Mouse (Mus musculus): ENCODE measurements at regions not wholly inside any gene's neighbourhood (a gene's known extent, or its start where the extent isn't known, plus 50 kb on each side); places are given as distances from the start of the nearest gene placed in this dataset.
A peak's percentile ranks its signal among the peaks of the same experiment; 100 is the strongest.

GRCm38 (mm10) chr12:106572956-106573355 is 562.9 kb downstream of the Vrk1 start:
- H3K36me3 ChIP-seq (replicated peaks): no peaks in the 10 kb centered on the region
- no peaks in the 10 kb centered on the region for H3K27me3 ChIP-seq
- no peaks in the 10 kb centered on the region for H3K9me3 ChIP-seq
- no peaks in the 10 kb centered on the region for H3K4me1 ChIP-seq
- 87% methylated on average over 5 of the region's 5 CpGs for WGBS
- no peak for ATAC-seq (ENCODE audit: low FRiP score)
- no peak overlapping the region for H3K9ac ChIP-seq
- no peak overlapping the region for H3K4me2 ChIP-seq
- no peak overlapping the region for H3K27ac ChIP-seq
- H3K4me3 ChIP-seq (replicated peaks): no peak overlapping the region

- Histone ChIP-seq H3K36me3 (replicated peaks) (no peaks in the 10 kb centered on the region), H3K9me3 (no peaks in the 10 kb centered on the region), H3K4me2 (no peak overlapping the region), H3K27ac (no peak overlapping the region), H3K4me1 (no peaks in the 10 kb centered on the region), H3K27me3 (no peaks in the 10 kb centered on the region), H3K9ac (no peak overlapping the region), H3K4me3 (replicated peaks) (no peak overlapping the region)
- ATAC-seq (ENCODE audit: low FRiP score): no peak
- 84% methylated on average over 9 of the region's 9 CpGs for WGBS
These were observed 572.7 kb downstream of the Vrk1 start for GRCm38 (mm10) chr12:106582760-106583159.

GRCm38 (mm10) chr12:106585626-106586025 is 575.6 kb downstream of the Vrk1 start:
- Histone ChIP-seq H3K4me1 (no peaks in the 10 kb centered on the region), H3K9ac (no peak overlapping the region), H3K27me3 (no peaks in the 10 kb centered on the region), H3K4me3 (replicated peaks) (no peak overlapping the region), H3K9me3 (no peaks in the 10 kb centered on the region), H3K4me2 (no peak overlapping the region), H3K36me3 (replicated peaks) (no peaks in the 10 kb centered on the region), H3K27ac (no peak overlapping the region)
- no peak for ATAC-seq (ENCODE audit: low FRiP score)
- WGBS: 85% methylated on average over 5 of the region's 5 CpGs

GRCm38 (mm10) chr12:106592686-106593085 is 582.7 kb downstream of the Vrk1 start:
- H3K4me3 ChIP-seq (replicated peaks): no peak overlapping the region
- no peak for ATAC-seq (ENCODE audit: low FRiP score)
- H3K27ac ChIP-seq: no peak overlapping the region
- H3K36me3 ChIP-seq (replicated peaks): no peaks in the 10 kb centered on the region
- H3K9ac ChIP-seq: no peak overlapping the region
- no peaks in the 10 kb centered on the region for H3K27me3 ChIP-seq
- no peaks in the 10 kb centered on the region for H3K4me1 ChIP-seq
- H3K4me2 ChIP-seq: no peak overlapping the region
- WGBS: 76% methylated on average over 9 of the region's 9 CpGs
- H3K9me3 ChIP-seq: no peaks in the 10 kb centered on the region

- WGBS: 82% methylated on average over 12 of the region's 12 CpGs
- Histone ChIP-seq H3K27me3 (no peaks in the 10 kb centered on the region), H3K9me3 (no peaks in the 10 kb centered on the region), H3K36me3 (replicated peaks) (no peaks in the 10 kb centered on the region), H3K4me2 (no peak overlapping the region), H3K27ac (no peak overlapping the region), H3K4me3 (replicated peaks) (no peak overlapping the region), H3K4me1 (no peaks in the 10 kb centered on the region), H3K9ac (no peak overlapping the region)
- no peak for ATAC-seq (ENCODE audit: low FRiP score)
These were observed 587.6 kb downstream of the Vrk1 start for GRCm38 (mm10) chr12:106597636-106598035.

GRCm38 (mm10) chr12:106607240-106607639 is 597.2 kb downstream of the Vrk1 start:
- Histone ChIP-seq H3K27ac (no peak overlapping the region), H3K4me3 (replicated peaks) (no peak overlapping the region), H3K36me3 (replicated peaks) (no peaks in the 10 kb centered on the region), H3K9ac (no peak overlapping the region), H3K4me2 (no peak overlapping the region), H3K27me3 (no peaks in the 10 kb centered on the region), H3K9me3 (no peaks in the 10 kb centered on the region), H3K4me1 (peaks cover 7% of the 10 kb centered on the region; the same call in 1 of the 2 replicates)
- no peak for ATAC-seq (ENCODE audit: low FRiP score)

GRCm38 (mm10) chr12:106607655-106608337 is 597.8 kb downstream of the Vrk1 start:
- H3K27me3 ChIP-seq: no peaks in the 10 kb centered on the region
- 0 out of 2 replicates have a peak overlapping the region, but pooled peaks have one; percentile 13 for H3K27ac ChIP-seq
- H3K9ac ChIP-seq: no peak overlapping the region
- no peak overlapping the region for H3K4me2 ChIP-seq
- H3K9me3 ChIP-seq: no peaks in the 10 kb centered on the region
- 56% methylated on average over 11 of the region's 11 CpGs for WGBS
- H3K4me1 ChIP-seq: peaks cover 7% of the 10 kb centered on the region; the same call in 1 of the 2 replicates
- no peak overlapping the region for H3K4me3 ChIP-seq (replicated peaks)
- no peaks in the 10 kb centered on the region for H3K36me3 ChIP-seq (replicated peaks)
- no peak for ATAC-seq (ENCODE audit: low FRiP score)

GRCm38 (mm10) chr12:106618684-106619083 is 608.7 kb downstream of the Vrk1 start:
- Histone ChIP-seq H3K27ac (no peak overlapping the region), H3K36me3 (replicated peaks) (no peaks in the 10 kb centered on the region), H3K4me3 (replicated peaks) (no peak overlapping the region), H3K4me1 (no peaks in the 10 kb centered on the region), H3K9ac (no peak overlapping the region), H3K27me3 (no peaks in the 10 kb centered on the region), H3K4me2 (no peak overlapping the region), H3K9me3 (no peaks in the 10 kb centered on the region)
- no peak for ATAC-seq (ENCODE audit: low FRiP score)
- WGBS: 94% methylated on average over 6 of the region's 6 CpGs

- no peak overlapping the region for H3K27ac ChIP-seq
- no peak overlapping the region for H3K4me3 ChIP-seq (replicated peaks)
- no peaks in the 10 kb centered on the region for H3K27me3 ChIP-seq
- no peak for ATAC-seq (ENCODE audit: low FRiP score)
- no peaks in the 10 kb centered on the region for H3K9me3 ChIP-seq
- H3K4me2 ChIP-seq: no peak overlapping the region
- 55% methylated on average over 15 of the region's 15 CpGs for WGBS
- no peak overlapping the region for H3K9ac ChIP-seq
- H3K36me3 ChIP-seq (replicated peaks): no peaks in the 10 kb centered on the region
- peaks cover 3% of the 10 kb centered on the region; the same call in 1 of the 2 replicates for H3K4me1 ChIP-seq
These were observed 616.8 kb downstream of the Vrk1 start for GRCm38 (mm10) chr12:106626786-106627185.

GRCm38 (mm10) chr12:106632566-106632965 is 622.5 kb downstream of the Vrk1 start:
- WGBS: 86% methylated on average over 7 of the region's 7 CpGs
- Histone ChIP-seq H3K4me2 (no peak overlapping the region), H3K4me1 (no peaks in the 10 kb centered on the region)

GRCm38 (mm10) chr12:106633096-106633495 is 623.1 kb downstream of the Vrk1 start:
- Histone ChIP-seq H3K9ac (no peak overlapping the region), H3K4me3 (replicated peaks) (no peak overlapping the region), H3K27ac (no peak overlapping the region), H3K36me3 (replicated peaks) (no peaks in the 10 kb centered on the region), H3K9me3 (no peaks in the 10 kb centered on the region), H3K4me2 (no peak overlapping the region), H3K4me1 (no peaks in the 10 kb centered on the region), H3K27me3 (no peaks in the 10 kb centered on the region)
- ATAC-seq (ENCODE audit: low FRiP score): no peak
- WGBS: 9% methylated on average over 8 of the region's 8 CpGs

More at GRCm38 (mm10) chr12:106632566-106632965, 622.5 kb downstream of the Vrk1 start:
- no peak overlapping the region for H3K27ac ChIP-seq
- H3K36me3 ChIP-seq (replicated peaks): no peaks in the 10 kb centered on the region
- no peak overlapping the region for H3K9ac ChIP-seq
- no peak overlapping the region for H3K4me3 ChIP-seq (replicated peaks)
- H3K9me3 ChIP-seq: no peaks in the 10 kb centered on the region
- no peaks in the 10 kb centered on the region for H3K27me3 ChIP-seq
- ATAC-seq (ENCODE audit: low FRiP score): no peak

GRCm38 (mm10) chr12:106658317-106658716 is 648.3 kb downstream of the Vrk1 start:
- Histone ChIP-seq H3K4me3 (replicated peaks) (no peak overlapping the region), H3K27me3 (no peaks in the 10 kb centered on the region), H3K36me3 (replicated peaks) (no peaks in the 10 kb centered on the region), H3K4me1 (peaks cover 10% of the 10 kb centered on the region), H3K9ac (no peak overlapping the region), H3K9me3 (no peaks in the 10 kb centered on the region), H3K27ac (no peak overlapping the region), H3K4me2 (peak overlapping the region; percentile 25; the same call in 1 of the 2 replicates)
- WGBS: 25% methylated on average over 8 of the region's 8 CpGs
- no peak for ATAC-seq (ENCODE audit: low FRiP score)

- H3K36me3 ChIP-seq (replicated peaks): no peaks in the 10 kb centered on the region
- H3K4me2 ChIP-seq: no peak overlapping the region
- no peak overlapping the region for H3K9ac ChIP-seq
- no peak for ATAC-seq (ENCODE audit: low FRiP score)
- 37% methylated on average over 13 of the region's 13 CpGs for WGBS
- no peak overlapping the region for H3K27ac ChIP-seq
- no peaks in the 10 kb centered on the region for H3K9me3 ChIP-seq
- no peak overlapping the region for H3K4me3 ChIP-seq (replicated peaks)
- H3K4me1 ChIP-seq: peaks cover 9% of the 10 kb centered on the region
- H3K27me3 ChIP-seq: peaks cover 7% of the 10 kb centered on the region; the same call in 1 of the 2 replicates
These were observed 663.3 kb downstream of the Vrk1 start for GRCm38 (mm10) chr12:106673232-106673766.

All from forebrain, embryonic 12.5 days (tissue).